Comparison of ENCODE assay signal across 15 mouse cellular contexts in the genomic region with DNA sequence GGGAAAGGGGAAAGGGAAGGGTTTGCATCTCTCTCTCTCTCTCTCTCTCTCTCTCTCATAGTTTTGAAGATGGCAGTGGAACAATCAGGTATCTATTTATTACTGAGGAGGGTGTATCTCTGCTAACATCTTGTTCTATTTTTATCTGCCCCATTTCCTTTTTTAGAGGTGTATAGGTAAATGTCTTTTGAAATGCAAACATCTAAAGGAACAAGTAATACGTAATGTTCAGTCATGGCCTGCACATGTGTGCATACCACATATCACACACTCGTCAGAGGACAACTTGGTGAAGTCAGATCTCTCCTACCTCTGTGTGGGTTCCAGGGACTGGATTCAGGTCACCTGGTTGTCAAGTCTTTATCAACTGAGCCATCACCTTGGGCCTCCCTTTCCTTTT. TPM values are rescaled to one million over a fixed set of nuclear protein-coding genes. Genes with fewer than 3 reads are reported as not detected.
A peak's percentile ranks its signal among the peaks of the same experiment; 100 is the strongest.
DNase-seq lines count a peak whose midpoint lies in the region; ATAC-seq lines count a peak whose summit lies in the region.
"Had no signal": no experiment of that assay in that cellular context is flagged by ENCODE, and none has a peak within 500 bp of the region (broad histone marks: within the 10 kb centered on the region; RNA-seq: fewer than 3 reads in every experiment).

No protein-coding gene starts in this region.

- peak; percentile 77 for ATAC-seq in CD4-positive, CD25-positive, alpha-beta regulatory T cell, adult 4 months
- peak; percentile 55 for ATAC-seq in inflammation-experienced regulatory T-cells, adult 6 months
- ATAC-seq: forebrain, embryonic 16.5 days had no signal

- peak; percentile 44 for DNase-seq in CD4-positive helper T cell, adult 2 months (ENCODE audit: low read depth, low spot score)
- DNase-seq in kidney, adult 9 months: no peak
- DNase-seq in right cerebral cortex, postnatal 36 days (ENCODE audit: low spot score in 2 of 2): no peak
- no peak for DNase-seq in cerebellum, adult 8-10 months
- DNase-seq: adrenal gland, adult 8-10 months; adrenal gland, postnatal 36 days; cerebellum, adult 11 months; cerebellum, adult 9-10 months; cerebellum, postnatal 25 days; gastrocnemius, postnatal 10 days; heart, adult 2 months; heart, postnatal 14 days had no signal

RNA-seq across cellular contexts. Expression of gene Retreg1, which starts 25.8 kb away (rescaled TPM):
- polyA plus RNA-seq in CD4-positive, CD25-positive, alpha-beta regulatory T cell, adult 4 months (2017; shearing (Covaris generic)): 10 to 100 TPM; 63.1 to 79.2 TPM
- 10 to 100 TPM; 53.0 to 73.2 (median 58.3) TPM for polyA plus RNA-seq in inflammation-experienced regulatory T-cells, adult 6 months (2017; shearing (Covaris generic))
